ENCODE assay signal across 8 mouse cellular contexts in genomic region chr2:127336497-127336832, GRCm38 (mm10). TPM values are rescaled to one million over a fixed set of nuclear protein-coding genes. Genes with fewer than 3 reads are reported as not detected.
DNase-seq lines count a peak whose midpoint lies in the region; ATAC-seq and TF ChIP-seq lines count a peak whose summit lies in the region.

No protein-coding gene starts in this region.

- H3K9ac ChIP-seq in kidney, postnatal 0 days (ENCODE audit: low read depth, low read length): peak overlapping the region; percentile 57
- peak overlapping the region; percentile 53 for H3K9ac ChIP-seq in hindbrain, embryonic 15.5 days
- peak overlapping the region; percentile 66 for H3K9ac ChIP-seq in midbrain, embryonic 15.5 days

- peak overlapping the region; percentile 80 for H3K4me2 ChIP-seq in kidney, postnatal 0 days (ENCODE audit: low read length)
- H3K4me2 ChIP-seq in hindbrain, embryonic 15.5 days: peak overlapping the region; percentile 93
- H3K4me2 ChIP-seq in midbrain, embryonic 15.5 days: peak overlapping the region; percentile 92

- no peak for ATAC-seq in kidney, postnatal 0 days (replicated peaks; ENCODE audit: low FRiP score, low read depth)
- ATAC-seq in hindbrain, embryonic 15.5 days (ENCODE audit: low FRiP score, low read depth): no peak
- no peak for ATAC-seq in midbrain, embryonic 15.5 days (replicated peaks)

- H3K36me3 ChIP-seq in kidney, postnatal 0 days (ENCODE audit: insufficient read depth, low read length): no peaks in the 10 kb centered on the region
- no peaks in the 10 kb centered on the region for H3K36me3 ChIP-seq in embryonic facial prominence, embryonic 10.5 days (replicated peaks)
- no peaks in the 10 kb centered on the region for H3K36me3 ChIP-seq in hindbrain, embryonic 15.5 days
- no peaks in the 10 kb centered on the region for H3K36me3 ChIP-seq in midbrain, embryonic 15.5 days (replicated peaks)

- intact Hi-C loops in left cerebral cortex, postnatal 4 days (cut with DNase I): no loop called here

- H3K27ac ChIP-seq in kidney, postnatal 0 days: peak overlapping the region; percentile 31; the same call in 1 of the 2 replicates
- peak overlapping the region; percentile 69 for H3K27ac ChIP-seq in embryonic facial prominence, embryonic 10.5 days (replicated peaks)
- peak overlapping the region; percentile 18 for H3K27ac ChIP-seq in hindbrain, embryonic 15.5 days (replicated peaks)
- H3K27ac ChIP-seq in midbrain, embryonic 15.5 days: no peak overlapping the region

- peak overlapping the region; percentile 55 for H3K4me3 ChIP-seq in kidney, postnatal 0 days (replicated peaks; ENCODE audit: low read depth, low read length)
- H3K4me3 ChIP-seq in embryonic facial prominence, embryonic 10.5 days: peak overlapping the region; percentile 59
- peak overlapping the region; percentile 53 for H3K4me3 ChIP-seq in hindbrain, embryonic 15.5 days
- H3K4me3 ChIP-seq in midbrain, embryonic 15.5 days: peak overlapping the region; percentile 58

- H3K4me1 ChIP-seq in kidney, postnatal 0 days (replicated peaks; ENCODE audit: insufficient read depth, low read length): peaks cover 10% of the 10 kb centered on the region
- H3K4me1 ChIP-seq in embryonic facial prominence, embryonic 10.5 days: peaks cover 47% of the 10 kb centered on the region
- H3K4me1 ChIP-seq in hindbrain, embryonic 15.5 days (replicated peaks): peaks cover 19% of the 10 kb centered on the region
- peaks cover 12% of the 10 kb centered on the region for H3K4me1 ChIP-seq in midbrain, embryonic 15.5 days

- no peak for TF ChIP-seq CTCF in kidney, postnatal 0 days (IDR thresholded peaks at IDR 0.05; ENCODE audit: low read depth)

- no peaks in the 10 kb centered on the region for H3K9me3 ChIP-seq in kidney, postnatal 0 days (replicated peaks; ENCODE audit: low read length)
- no peaks in the 10 kb centered on the region for H3K9me3 ChIP-seq in embryonic facial prominence, embryonic 10.5 days
- H3K9me3 ChIP-seq in hindbrain, embryonic 15.5 days: no peaks in the 10 kb centered on the region
- H3K9me3 ChIP-seq in midbrain, embryonic 15.5 days: no peaks in the 10 kb centered on the region

- DNase-seq in kidney, postnatal 0 days (ENCODE audit: low spot score): peak; percentile 12
- no peak for DNase-seq in kidney, adult 8-10 months
- no peak for DNase-seq in embryonic facial prominence, embryonic 10.5 days (ENCODE audit: low spot score)
- no peak for DNase-seq in left cerebral cortex, postnatal 4 days
- no peak for DNase-seq in spleen, postnatal 10 days (ENCODE audit: low spot score in 2 of 2)
- DNase-seq in cerebellum, adult 11 months: no peak

- no peaks in the 10 kb centered on the region for H3K27me3 ChIP-seq in kidney, postnatal 0 days (ENCODE audit: insufficient read depth, low read length)
- peaks cover 59% of the 10 kb centered on the region for H3K27me3 ChIP-seq in embryonic facial prominence, embryonic 10.5 days (replicated peaks; ENCODE audit: low read depth, poor library complexity, severe bottlenecking)
- H3K27me3 ChIP-seq in hindbrain, embryonic 15.5 days: peaks cover 23% of the 10 kb centered on the region
- H3K27me3 ChIP-seq in midbrain, embryonic 15.5 days (replicated peaks): peaks cover 34% of the 10 kb centered on the region

- WGBS in kidney, postnatal 0 days: 3% methylated on average over 25 of the region's 33 CpGs
- WGBS in embryonic facial prominence, embryonic 10.5 days: 2% methylated on average over 33 of the region's 33 CpGs
- WGBS in hindbrain, embryonic 15.5 days: under 1% methylated on average over 31 of the region's 33 CpGs
- 6% methylated on average over 33 of the region's 33 CpGs for WGBS in midbrain, embryonic 15.5 days

RNA-seq across cellular contexts. Expression of gene Dusp2, which starts 0.5 kb away (rescaled TPM):
- 8.2 and 10.3 TPM in 2 replicates for polyA plus RNA-seq in kidney, postnatal 0 days (2015; fragmentation: Nextera tagmentation; extraction: Ambion mirVana)
- 3.3 and 3.6 TPM in 2 replicates for polyA plus RNA-seq in embryonic facial prominence, embryonic 10.5 days (2016; fragmentation: Nextera tagmentation; extraction: Ambion mirVana)
- 13.0 and 14.2 TPM in 2 replicates for polyA plus RNA-seq in hindbrain, embryonic 15.5 days (2015; fragmentation: Nextera tagmentation; extraction: Ambion mirVana)
- 11.0 TPM in 2 replicates for polyA plus RNA-seq in midbrain, embryonic 15.5 days (2015; fragmentation: Nextera tagmentation; extraction: Ambion mirVana)
- 1 to 10 TPM; 8.5 to 8.9 TPM for total RNA-seq in left cerebral cortex, postnatal 4 days (2021)

RNA-seq across cellular contexts. Expression of gene Astl, which starts 2.0 kb away (rescaled TPM):
- polyA plus RNA-seq in kidney, postnatal 0 days (2015; fragmentation: Nextera tagmentation; extraction: Ambion mirVana): not detected in 2 replicates
- 0.09 and 0.15 TPM in 2 replicates for polyA plus RNA-seq in embryonic facial prominence, embryonic 10.5 days (2016; fragmentation: Nextera tagmentation; extraction: Ambion mirVana)
- polyA plus RNA-seq in hindbrain, embryonic 15.5 days (2015; fragmentation: Nextera tagmentation; extraction: Ambion mirVana): not detected in 2 replicates
- polyA plus RNA-seq in midbrain, embryonic 15.5 days (2015; fragmentation: Nextera tagmentation; extraction: Ambion mirVana): not detected in 2 replicates
- not detected for total RNA-seq in left cerebral cortex, postnatal 4 days (2021)

RNA-seq across cellular contexts. Expression of gene Adra2b, which starts 26.5 kb away (rescaled TPM):
- polyA plus RNA-seq in kidney, postnatal 0 days (2015; fragmentation: Nextera tagmentation; extraction: Ambion mirVana): 10.3 and 10.5 TPM in 2 replicates
- 1.9 and 2.2 TPM in 2 replicates for polyA plus RNA-seq in embryonic facial prominence, embryonic 10.5 days (2016; fragmentation: Nextera tagmentation; extraction: Ambion mirVana)
- polyA plus RNA-seq in hindbrain, embryonic 15.5 days (2015; fragmentation: Nextera tagmentation; extraction: Ambion mirVana): 0.47 TPM in 2 replicates
- polyA plus RNA-seq in midbrain, embryonic 15.5 days (2015; fragmentation: Nextera tagmentation; extraction: Ambion mirVana): 0.19 and 0.34 TPM in 2 replicates
- total RNA-seq in left cerebral cortex, postnatal 4 days (2021): under 1 TPM; 0.12 to 0.28 TPM
